Mouse (Mus musculus) midbrain, postnatal 0 days (tissue): ENCODE measurements at regions not wholly inside any gene's neighbourhood (a gene's known extent, or its start where the extent isn't known, plus 50 kb on each side); places are given as distances from the start of the nearest gene placed in this dataset.

ENCODE experiments used
- ATAC-seq: fragments of 200-750 bp; cut with Nextera tagmentation; 2 replicates; pipeline ENCODE4 v1.8.0; 2017; ENCODE audit warnings: moderate number of reproducible peaks, mild to moderate bottlenecking, moderate TSS enrichment, moderate library complexity; ENCODE audit not compliant: low FRiP score
- DNase-seq: peaks from one replicate; pipeline ENCODE4 v3.0.0-alpha.2; 2015; ENCODE audit warnings: low spot score
- H3K27ac ChIP-seq: fragments of 300-500 bp; sonication (generic); 2 replicates; pipeline ENCODE4 v1.5.1; 2014; ENCODE audit warnings: low read depth, mild to moderate bottlenecking, low read length, mixed read lengths
- H3K27me3 ChIP-seq: fragments of 300-500 bp; sonication (generic); 2 replicates; pipeline ENCODE4 v1.6.1; 2014; ENCODE audit warnings: low read length, control low read depth, mixed read lengths; ENCODE audit not compliant: insufficient read depth
- H3K36me3 ChIP-seq: fragments of 300-500 bp; sonication (generic); 2 replicates; pipeline ENCODE4 v1.6.1; 2014; ENCODE audit warnings: low read length, control low read depth, mixed read lengths; ENCODE audit not compliant: insufficient read depth
- H3K4me1 ChIP-seq: fragments of 300-500 bp; sonication (generic); 2 replicates; pipeline ENCODE4 v1.6.1; 2014; ENCODE audit warnings: mild to moderate bottlenecking, control low read depth, antibody characterized with exemption, low read length, mixed read lengths; ENCODE audit not compliant: insufficient read depth
- H3K4me2 ChIP-seq: fragments of 300-500 bp; sonication (generic); 2 replicates; pipeline ENCODE4 v1.6.1; 2014; ENCODE audit warnings: low read depth, mild to moderate bottlenecking, low read length, mixed read lengths; ENCODE audit not compliant: poor library complexity, severe bottlenecking
- H3K4me3 ChIP-seq: fragments of 300-500 bp; sonication (generic); 2 replicates; pipeline ENCODE4 v1.5.1; 2014; ENCODE audit warnings: low read depth, mild to moderate bottlenecking, low read length, moderate library complexity
- H3K9ac ChIP-seq: fragments of 300-500 bp; sonication (generic); replicated peaks from 2 replicates; pipeline ENCODE4 v1.6.1; 2014; ENCODE audit warnings: mild to moderate bottlenecking, low read length, moderate library complexity, mixed read lengths; ENCODE audit not compliant: poor library complexity, severe bottlenecking
- H3K9me3 ChIP-seq: fragments of 300-500 bp; sonication (generic); 2 replicates; pipeline ENCODE4 v1.6.1; 2016; ENCODE audit warnings: low read length, control low read depth
- CTCF ChIP-seq: IDR thresholded peaks from 2 replicates; pipeline ENCODE4 v1.5.1; 2016; ENCODE audit warnings: antibody characterized with exemption, mild to moderate bottlenecking
- WGBS: fragments of 180-500 bp; shearing (Covaris S2); extraction: QIAGEN DNeasy Blood & Tissue Kit; methylation state at CpG from one replicate; pipeline ENCODE4 v1.1.7; 2014; 5-methylcytosine and 5-hydroxymethylcytosine counted together

DNA sequence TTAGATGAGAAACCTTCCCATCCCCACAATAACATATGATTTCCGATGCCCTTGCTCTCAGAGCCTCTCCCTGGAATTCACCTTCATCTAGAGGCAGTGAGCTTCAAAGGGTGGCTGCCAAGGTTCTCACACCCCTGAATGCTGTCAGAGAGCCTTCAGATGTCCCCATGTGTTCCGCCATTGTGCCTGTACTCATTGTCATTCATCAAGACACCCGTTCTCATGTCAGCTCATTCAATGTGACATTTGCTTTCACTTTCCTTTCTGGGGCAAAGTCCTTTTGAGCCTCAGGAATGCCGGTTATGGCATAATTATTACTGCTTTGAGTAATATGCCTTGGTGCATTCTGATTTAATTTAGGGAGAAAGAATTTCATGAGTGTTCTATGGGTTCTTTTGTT, 99.1 kb upstream of the Kbtbd8 start:
- ATAC-seq (no peak), DNase-seq (no peak)
- Histone ChIP-seq H3K9me3 (no peaks in the 10 kb centered on the region), H3K4me1 (no peaks in the 10 kb centered on the region; the same call in 1 of the 2 replicates), H3K27ac (no peak overlapping the region), H3K36me3 (no peaks in the 10 kb centered on the region), H3K27me3 (no peaks in the 10 kb centered on the region), H3K4me2 (no peak overlapping the region), H3K4me3 (no peak overlapping the region), H3K9ac (no peak overlapping the region)
- WGBS: 25% methylated on average over 4 of the region's 4 CpGs
- TF ChIP-seq CTCF: no peak

DNA sequence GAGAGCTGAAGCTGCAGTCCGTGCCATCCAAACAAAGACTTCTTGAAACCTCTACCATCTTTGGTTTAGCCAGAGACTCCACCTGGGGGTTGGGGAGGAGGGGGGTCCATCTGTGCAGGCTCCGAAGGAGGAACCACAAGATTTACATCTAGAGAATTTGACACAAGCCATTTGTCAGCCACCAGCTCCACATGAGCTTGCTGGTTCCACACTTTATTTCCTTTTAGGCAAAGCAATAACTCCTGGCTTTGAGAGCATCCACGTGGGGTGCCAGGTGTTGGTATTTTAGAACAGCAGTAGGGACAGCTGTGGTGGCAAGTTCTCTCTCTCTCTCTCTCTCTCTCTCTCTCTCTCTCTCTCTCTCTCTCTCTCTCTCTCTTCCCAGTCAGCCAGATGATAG, 99.6 kb upstream of the Kbtbd8 start:
- DNase-seq: no peak
- no peak for ATAC-seq
- TF ChIP-seq CTCF: no peak

DNA sequence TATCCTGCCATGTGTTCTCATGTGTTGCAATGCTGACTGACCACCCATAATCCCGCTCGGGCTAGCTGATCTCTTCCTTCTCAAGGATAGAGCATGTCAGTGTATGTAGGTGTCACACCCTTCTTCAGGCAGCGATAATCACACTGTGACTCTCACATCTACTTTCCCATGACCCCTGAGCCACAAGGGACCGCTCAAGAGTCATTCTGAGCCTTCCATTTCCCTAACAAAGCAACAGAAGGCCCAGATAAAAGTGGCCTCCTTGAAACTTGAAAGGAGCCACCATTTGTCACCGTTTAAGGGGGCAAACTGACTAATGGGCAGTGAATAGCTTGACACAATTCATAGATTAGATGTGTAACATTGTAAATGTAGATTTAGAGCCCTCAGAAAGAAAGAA, 103.9 kb upstream of the Kbtbd8 start:
- H3K4me2 ChIP-seq: no peak overlapping the region
- no peaks in the 10 kb centered on the region for H3K36me3 ChIP-seq
- no peaks in the 10 kb centered on the region for H3K9me3 ChIP-seq
- ATAC-seq (no peak), DNase-seq (no peak)
- 60% methylated on average over 5 of the region's 5 CpGs for WGBS
- H3K9ac ChIP-seq: no peak overlapping the region
- TF ChIP-seq CTCF: no peak
- H3K27ac ChIP-seq: no peak overlapping the region
- H3K27me3 ChIP-seq: no peaks in the 10 kb centered on the region
- H3K4me3 ChIP-seq: no peak overlapping the region
- no peaks in the 10 kb centered on the region; the same call in 1 of the 2 replicates for H3K4me1 ChIP-seq

More for the DNA sequence above, 99.6 kb upstream of the Kbtbd8 start:
- 66% methylated on average over 3 of the region's 3 CpGs for whole genome bisulfite sequencing
- Histone ChIP-seq H3K9ac (no peak overlapping the region), H3K36me3 (no peaks in the 10 kb centered on the region), H3K4me2 (no peak overlapping the region), H3K9me3 (no peaks in the 10 kb centered on the region), H3K27me3 (no peaks in the 10 kb centered on the region), H3K4me3 (no peak overlapping the region), H3K4me1 (no peaks in the 10 kb centered on the region; the same call in 1 of the 2 replicates), H3K27ac (no peak overlapping the region)

DNA sequence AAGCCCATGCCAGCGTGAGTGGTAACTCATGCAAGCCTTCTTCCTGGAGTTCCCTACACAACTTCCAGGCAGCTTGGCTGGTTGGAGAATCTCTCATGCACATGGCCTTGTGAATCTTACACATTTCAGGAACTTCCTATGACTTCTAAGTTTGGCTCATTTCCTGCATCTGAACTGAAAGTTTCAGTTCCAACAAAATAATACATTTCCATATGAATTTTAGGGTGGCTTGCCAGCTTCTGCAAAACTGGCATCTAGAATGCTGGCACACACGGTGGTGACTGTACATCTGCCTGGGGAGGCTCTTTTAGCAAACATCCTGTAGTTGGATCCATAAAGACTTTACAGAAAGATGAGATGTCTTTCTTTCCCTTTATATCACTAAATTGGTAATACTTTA, 110.6 kb upstream of the Kbtbd8 start:
- Histone ChIP-seq H3K9ac (no peak overlapping the region), H3K4me3 (no peak overlapping the region), H3K4me1 (no peaks in the 10 kb centered on the region), H3K9me3 (no peaks in the 10 kb centered on the region), H3K4me2 (no peak overlapping the region), H3K27me3 (no peaks in the 10 kb centered on the region), H3K36me3 (no peaks in the 10 kb centered on the region), H3K27ac (no peak overlapping the region)
- TF ChIP-seq CTCF: no peak
- WGBS: 86% methylated on average over 2 of the region's 2 CpGs
- ATAC-seq (no peak), DNase-seq (no peak)

DNA sequence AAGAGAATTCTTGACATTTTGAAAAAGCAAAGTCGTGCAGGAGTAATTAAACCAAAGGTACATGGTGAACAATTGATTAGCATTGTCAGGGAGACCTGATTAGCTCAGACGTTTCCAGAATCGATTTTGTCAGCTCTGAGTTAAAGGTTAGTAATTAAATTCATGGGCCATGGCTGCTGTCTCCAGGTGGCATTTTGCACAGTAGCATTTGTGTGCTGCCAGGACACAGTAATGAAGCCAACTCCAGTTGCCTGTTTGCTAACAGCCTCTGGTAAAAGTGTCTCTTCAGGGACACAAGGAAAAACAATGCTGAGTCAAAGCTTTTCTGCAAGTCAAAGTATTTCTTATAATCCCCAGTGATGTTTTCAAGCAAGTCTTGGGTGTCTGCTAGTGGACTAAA, 113.3 kb upstream of the Kbtbd8 start:
- no peak for TF ChIP-seq CTCF
- Histone ChIP-seq H3K27ac (no peak overlapping the region), H3K36me3 (no peaks in the 10 kb centered on the region), H3K4me2 (no peak overlapping the region), H3K9me3 (no peaks in the 10 kb centered on the region), H3K4me1 (no peaks in the 10 kb centered on the region), H3K27me3 (no peaks in the 10 kb centered on the region), H3K4me3 (no peak overlapping the region), H3K9ac (no peak overlapping the region)
- ATAC-seq (no peak), DNase-seq (no peak)
- WGBS: 61% methylated on average over 3 of the region's 3 CpGs

DNA sequence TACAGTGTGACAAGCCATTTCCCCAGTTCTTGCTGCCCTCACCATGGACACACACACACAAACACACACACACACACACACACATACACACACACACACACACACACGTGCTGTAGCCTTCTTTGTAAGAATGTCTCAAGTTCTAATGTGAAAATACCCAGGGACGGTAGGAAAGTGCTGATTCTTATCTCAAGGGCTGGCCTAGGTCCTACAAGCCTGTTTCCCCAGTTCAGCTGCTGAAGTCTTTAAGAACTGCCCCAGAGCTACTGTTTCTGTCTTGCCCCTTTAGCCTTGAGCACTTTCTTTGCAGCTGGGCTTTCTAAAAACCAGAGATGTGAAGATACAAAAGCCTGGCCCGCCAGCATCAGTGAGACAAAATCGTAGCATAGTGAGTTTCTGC, 117.5 kb upstream of the Kbtbd8 start:
- Histone ChIP-seq H3K4me3 (no peak overlapping the region), H3K4me1 (no peaks in the 10 kb centered on the region), H3K9ac (no peak overlapping the region), H3K27ac (no peak overlapping the region), H3K9me3 (no peaks in the 10 kb centered on the region), H3K4me2 (no peak overlapping the region), H3K27me3 (no peaks in the 10 kb centered on the region), H3K36me3 (no peaks in the 10 kb centered on the region)
- WGBS: 69% methylated on average over 4 of the region's 4 CpGs
- no peak for TF ChIP-seq CTCF
- ATAC-seq: no peak
- no peak for DNase-seq
